Mouse (Mus musculus): ENCODE measurements around the gene Aff1. TPM values are rescaled to one million over a fixed set of nuclear protein-coding genes. Genes with fewer than 3 reads are reported as not detected.

Gene Aff1
- polyA plus RNA-seq, 1 experiment, result 16.2 TPM

- H3K4me1 ChIP-seq (ENCODE audit: control insufficient read depth, insufficient read depth, insufficient read length), result peaks cover 16% of the 10 kb centered on the region
- no peak overlapping the region; the same call in 1 of the 2 replicates for H3K27ac ChIP-seq (ENCODE audit: insufficient read depth, low read length)
- no peak for DNase-seq (ENCODE audit: low read depth in 1 of 2, low spot score in 2 of 2)
- H3K27me3 ChIP-seq (ENCODE audit: control insufficient read depth, insufficient read depth, low read length), result no peaks in the 10 kb centered on the region
- H3K36me3 ChIP-seq (ENCODE audit: control insufficient read depth, insufficient read depth, low read length), result no peaks in the 10 kb centered on the region
- TF ChIP-seq POLR2A (IDR thresholded peaks at IDR 0.05; ENCODE audit: low read depth, low read length) (no peak), CTCF (IDR thresholded peaks at IDR 0.05; ENCODE audit: extremely low read depth, insufficient read depth, insufficient read length, insufficient replicate concordance) (no peak)
- 71% methylated on average over 2 of the region's 2 CpGs for WGBS
- no peak overlapping the region for H3K4me3 ChIP-seq (ENCODE audit: extremely low read depth, insufficient read depth, insufficient read length)
These were observed 49.8 kb downstream of the Aff1 start for GRCm38 (mm10) chr5:103741992-103742391.

- peak overlapping the region; percentile 63 for H3K27ac ChIP-seq (ENCODE audit: insufficient read depth, low read length)
- no peaks in the 10 kb centered on the region for H3K36me3 ChIP-seq (ENCODE audit: control insufficient read depth, insufficient read depth, low read length)
- TF ChIP-seq POLR2A (IDR thresholded peaks at IDR 0.05; ENCODE audit: low read depth, low read length), result no peak
- no peak for TF ChIP-seq CTCF (IDR thresholded peaks at IDR 0.05; ENCODE audit: extremely low read depth, insufficient read depth, insufficient read length, insufficient replicate concordance)
- H3K27me3 ChIP-seq (ENCODE audit: control insufficient read depth, insufficient read depth, low read length), result no peaks in the 10 kb centered on the region
- H3K4me3 ChIP-seq (ENCODE audit: extremely low read depth, insufficient read depth, insufficient read length), result no peak overlapping the region
- H3K4me1 ChIP-seq (ENCODE audit: control insufficient read depth, insufficient read depth, insufficient read length), result peaks cover 28% of the 10 kb centered on the region
- peak; percentile 37 to 83 for DNase-seq (ENCODE audit: low read depth in 1 of 2, low spot score in 2 of 2)
- 33% methylated on average over 6 of the region's 6 CpGs for WGBS
These were observed 52.4 kb downstream of the Aff1 start for GRCm38 (mm10) chr5:103744531-103744930.

- TF ChIP-seq POLR2A (IDR thresholded peaks at IDR 0.05; ENCODE audit: low read depth, low read length) (no peak), CTCF (IDR thresholded peaks at IDR 0.05; ENCODE audit: extremely low read depth, insufficient read depth, insufficient read length, insufficient replicate concordance) (no peak)
- H3K27ac ChIP-seq (ENCODE audit: insufficient read depth, low read length), result peak overlapping the region; percentile 16; the same call in 1 of the 2 replicates
- H3K4me3 ChIP-seq (ENCODE audit: extremely low read depth, insufficient read depth, insufficient read length), result no peak overlapping the region
- peaks cover 33% of the 10 kb centered on the region for H3K4me1 ChIP-seq (ENCODE audit: control insufficient read depth, insufficient read depth, insufficient read length)
- H3K36me3 ChIP-seq (ENCODE audit: control insufficient read depth, insufficient read depth, low read length), result no peaks in the 10 kb centered on the region
- 58% methylated on average over 1 of the region's 1 CpGs for WGBS
- no peaks in the 10 kb centered on the region for H3K27me3 ChIP-seq (ENCODE audit: control insufficient read depth, insufficient read depth, low read length)
- no peak for DNase-seq (ENCODE audit: low read depth in 1 of 2, low spot score in 2 of 2)
These were observed 53.5 kb downstream of the Aff1 start for GRCm38 (mm10) chr5:103745635-103746034.

DNA sequence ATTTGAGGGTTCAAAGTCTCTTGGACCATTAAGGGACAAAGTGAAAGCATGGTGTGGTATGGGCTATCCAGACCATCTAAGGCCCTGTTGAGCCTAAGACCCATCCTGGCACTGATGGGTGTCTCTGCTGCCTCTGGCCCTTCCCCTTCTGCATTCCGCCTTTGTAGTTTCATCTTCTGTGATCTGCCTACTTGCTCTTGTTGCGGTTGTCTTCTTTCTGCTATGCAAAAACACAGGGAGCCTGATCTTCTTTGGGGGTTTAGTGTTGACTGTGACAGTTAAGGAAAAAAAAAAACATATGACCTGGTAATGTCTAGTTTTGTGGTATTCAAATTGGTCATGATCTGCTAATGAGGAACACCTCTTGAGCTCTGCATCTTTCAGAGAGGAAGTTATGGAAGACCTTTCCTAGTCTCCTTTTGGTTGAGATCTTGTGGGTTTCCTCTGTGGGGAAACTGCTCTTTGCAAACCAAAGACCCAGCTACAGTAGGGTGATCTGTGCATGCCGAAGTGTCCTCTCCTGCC lies 54.4 kb downstream of the Aff1 start:
- peak; percentile 32 to 80 for DNase-seq (ENCODE audit: low read depth in 1 of 2, low spot score in 2 of 2)
- no peak overlapping the region for H3K4me3 ChIP-seq (ENCODE audit: extremely low read depth, insufficient read depth, insufficient read length)
- H3K27ac ChIP-seq (ENCODE audit: insufficient read depth, low read length), result peak overlapping the region; percentile 80
- H3K36me3 ChIP-seq (ENCODE audit: control insufficient read depth, insufficient read depth, low read length), result no peaks in the 10 kb centered on the region
- TF ChIP-seq POLR2A (IDR thresholded peaks at IDR 0.05; ENCODE audit: low read depth, low read length), result no peak
- no peak for TF ChIP-seq CTCF (IDR thresholded peaks at IDR 0.05; ENCODE audit: extremely low read depth, insufficient read depth, insufficient read length, insufficient replicate concordance)
- H3K4me1 ChIP-seq (ENCODE audit: control insufficient read depth, insufficient read depth, insufficient read length), result peaks cover 33% of the 10 kb centered on the region
- no peaks in the 10 kb centered on the region for H3K27me3 ChIP-seq (ENCODE audit: control insufficient read depth, insufficient read depth, low read length)
- 24% methylated on average over 3 of the region's 3 CpGs for WGBS

DNA sequence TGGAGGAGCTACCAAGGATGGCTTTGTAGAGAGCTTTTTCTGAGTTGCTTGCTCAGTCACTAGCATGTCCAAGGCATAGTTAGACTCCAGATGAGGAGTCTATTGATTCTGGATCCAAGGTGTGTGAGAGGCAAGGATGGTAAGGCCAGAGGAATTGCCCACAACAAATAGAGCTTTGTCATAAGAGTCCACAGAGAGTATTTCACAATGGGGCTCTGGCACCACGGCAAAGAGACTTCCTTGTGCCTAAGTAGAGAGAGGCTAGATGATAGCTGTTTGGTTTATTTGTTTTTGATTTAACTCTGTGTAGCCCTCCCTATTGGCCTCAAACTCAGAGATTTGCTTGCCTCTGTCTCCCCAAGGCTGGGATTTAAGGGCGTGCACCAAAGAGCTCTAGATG lies 54.9 kb downstream of the Aff1 start:
- Histone ChIP-seq H3K36me3 (ENCODE audit: control insufficient read depth, insufficient read depth, low read length) (no peaks in the 10 kb centered on the region), H3K4me3 (ENCODE audit: extremely low read depth, insufficient read depth, insufficient read length) (no peak overlapping the region), H3K27ac (ENCODE audit: insufficient read depth, low read length) (peak overlapping the region; percentile 80), H3K27me3 (ENCODE audit: control insufficient read depth, insufficient read depth, low read length) (no peaks in the 10 kb centered on the region), H3K4me1 (ENCODE audit: control insufficient read depth, insufficient read depth, insufficient read length) (peaks cover 33% of the 10 kb centered on the region)
- no peak for DNase-seq (ENCODE audit: low read depth in 1 of 2, low spot score in 2 of 2)
- WGBS, result 46% methylated on average over 2 of the region's 2 CpGs
- TF ChIP-seq POLR2A (IDR thresholded peaks at IDR 0.05; ENCODE audit: low read depth, low read length) (no peak), CTCF (IDR thresholded peaks at IDR 0.05; ENCODE audit: extremely low read depth, insufficient read depth, insufficient read length, insufficient replicate concordance) (no peak)

DNA sequence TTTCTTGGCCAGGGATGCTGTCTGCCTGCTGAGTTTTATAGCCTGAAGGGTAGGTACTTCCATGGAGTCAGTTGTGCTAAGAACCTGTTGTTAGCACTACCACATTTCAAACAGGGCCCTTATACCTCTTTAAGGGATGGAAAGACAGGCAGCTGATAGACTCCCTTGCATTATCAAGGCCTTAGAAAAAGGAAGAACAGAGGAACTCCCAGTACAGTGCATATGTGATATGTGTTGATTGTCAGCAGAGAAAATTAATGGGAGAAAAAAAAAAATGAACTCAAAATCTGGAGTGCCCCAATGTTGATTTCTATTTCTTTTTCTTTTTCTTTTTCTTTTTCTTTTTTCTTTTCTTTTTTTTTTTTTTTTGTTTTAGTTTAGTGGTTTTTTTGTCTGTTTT lies 56.2 kb downstream of the Aff1 start:
- no peaks in the 10 kb centered on the region for H3K36me3 ChIP-seq (ENCODE audit: control insufficient read depth, insufficient read depth, low read length)
- H3K27me3 ChIP-seq (ENCODE audit: control insufficient read depth, insufficient read depth, low read length), result no peaks in the 10 kb centered on the region
- DNase-seq (ENCODE audit: low read depth in 1 of 2, low spot score in 2 of 2), result no peak
- peaks cover 36% of the 10 kb centered on the region for H3K4me1 ChIP-seq (ENCODE audit: control insufficient read depth, insufficient read depth, insufficient read length)
- H3K27ac ChIP-seq (ENCODE audit: insufficient read depth, low read length), result no peak overlapping the region
- no peak overlapping the region for H3K4me3 ChIP-seq (ENCODE audit: extremely low read depth, insufficient read depth, insufficient read length)
- TF ChIP-seq POLR2A (IDR thresholded peaks at IDR 0.05; ENCODE audit: low read depth, low read length) (no peak), CTCF (IDR thresholded peaks at IDR 0.05; ENCODE audit: extremely low read depth, insufficient read depth, insufficient read length, insufficient replicate concordance) (no peak)

DNA sequence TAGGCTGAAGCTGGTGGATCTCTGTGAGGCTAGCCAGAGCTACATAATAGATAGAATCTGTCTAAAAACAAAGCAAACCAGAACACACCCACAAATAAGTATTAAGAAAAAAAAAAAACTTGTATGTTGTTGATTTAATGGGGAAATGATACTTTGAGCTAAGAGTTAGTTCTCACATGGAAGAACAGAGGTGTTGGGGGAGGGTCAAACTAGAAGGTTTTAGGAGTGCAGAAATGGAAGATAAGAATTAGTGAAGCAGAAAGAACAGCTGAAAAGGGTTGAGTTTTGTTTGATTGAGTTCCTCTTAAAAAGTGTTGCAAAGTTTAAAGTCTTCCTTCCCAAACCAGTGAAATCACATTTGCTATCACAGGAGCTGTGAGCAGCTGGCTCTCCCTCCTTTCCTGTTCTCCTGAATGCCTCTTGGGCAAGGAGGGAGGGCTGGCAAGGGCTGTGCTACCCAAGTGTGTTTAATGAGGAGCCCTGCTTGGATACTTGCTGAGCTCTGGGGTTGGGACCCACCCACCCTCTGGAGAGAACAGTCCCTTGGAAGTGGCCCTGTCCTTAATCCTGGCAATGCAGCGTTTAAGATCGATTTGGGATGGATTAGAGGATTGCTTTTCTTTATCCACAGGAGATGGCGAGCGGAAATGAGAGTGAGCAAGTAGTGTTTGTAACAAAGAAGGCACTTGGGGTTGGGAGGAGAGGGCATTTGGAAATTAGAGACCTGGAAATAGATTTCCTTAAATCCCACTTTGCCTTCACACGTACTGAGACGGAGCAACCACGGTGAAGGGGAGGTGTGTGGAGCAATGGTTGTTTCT lies 57.5 kb downstream of the Aff1 start:
- TF ChIP-seq POLR2A (IDR thresholded peaks at IDR 0.05; ENCODE audit: low read depth, low read length), result no peak
- no peak for TF ChIP-seq CTCF (IDR thresholded peaks at IDR 0.05; ENCODE audit: extremely low read depth, insufficient read depth, insufficient read length, insufficient replicate concordance)
- 93% methylated on average over 7 of the region's 7 CpGs for WGBS
- peak in 1 of 2 experiments; percentile 32 for DNase-seq (ENCODE audit: low read depth in 1 of 2, low spot score in 2 of 2)
- Histone ChIP-seq H3K4me1 (ENCODE audit: control insufficient read depth, insufficient read depth, insufficient read length) (peaks cover 33% of the 10 kb centered on the region), H3K27ac (ENCODE audit: insufficient read depth, low read length) (peak overlapping the region; percentile 40), H3K27me3 (ENCODE audit: control insufficient read depth, insufficient read depth, low read length) (no peaks in the 10 kb centered on the region), H3K36me3 (ENCODE audit: control insufficient read depth, insufficient read depth, low read length) (no peaks in the 10 kb centered on the region), H3K4me3 (ENCODE audit: extremely low read depth, insufficient read depth, insufficient read length) (no peak overlapping the region)

All from spleen, adult 2 months (tissue).